ENCODE assay signal across 23 mouse cellular contexts in genomic region chr3:103309750-103310149, GRCm38 (mm10). TPM values are rescaled to one million over a fixed set of nuclear protein-coding genes. Genes with fewer than 3 reads are reported as not detected.
DNase-seq lines count a peak whose midpoint lies in the region; ATAC-seq and TF ChIP-seq lines count a peak whose summit lies in the region.
"Had no signal": no experiment of that assay in that cellular context is flagged by ENCODE, and none has a peak within 500 bp of the region (broad histone marks: within the 10 kb centered on the region; RNA-seq: fewer than 3 reads in every experiment).

No protein-coding gene starts in this region.

- H3K9ac ChIP-seq in liver, adult 2 months (ENCODE audit: low read depth, low read length): no peak overlapping the region
- no peak overlapping the region for H3K9ac ChIP-seq in liver, embryonic 12.5 days
- H3K9ac ChIP-seq: embryonic facial prominence, embryonic 12.5 days; forebrain, embryonic 13.5 days; forebrain, embryonic 15.5 days; forebrain, postnatal 0 days had no signal

- H3K9me3 ChIP-seq in liver, embryonic 12.5 days (replicated peaks): no peaks in the 10 kb centered on the region
- H3K9me3 ChIP-seq: embryonic facial prominence, embryonic 10.5 days; embryonic facial prominence, embryonic 12.5 days; forebrain, embryonic 13.5 days; forebrain, embryonic 15.5 days; G1E had no signal

- peaks cover 8% of the 10 kb centered on the region for H3K36me3 ChIP-seq in liver, adult 2 months (ENCODE audit: control insufficient read depth, insufficient read depth, low read length)
- H3K36me3 ChIP-seq in liver, embryonic 12.5 days: peaks cover 29% of the 10 kb centered on the region

- H3K4me3 ChIP-seq in liver, adult 2 months (ENCODE audit: insufficient read depth, low read depth, low read length): no peak overlapping the region
- no peak overlapping the region for H3K4me3 ChIP-seq in liver, embryonic 12.5 days
- H3K4me3 ChIP-seq: embryonic facial prominence, embryonic 10.5 days; embryonic facial prominence, embryonic 12.5 days; forebrain, embryonic 13.5 days; forebrain, embryonic 15.5 days had no signal

- peaks cover 7% of the 10 kb centered on the region; the same call in 1 of the 2 replicates for H3K79me2 ChIP-seq in liver, adult 2 months (ENCODE audit: control insufficient read depth, insufficient read depth, low read length)

- peaks cover 2% of the 10 kb centered on the region for H3K4me1 ChIP-seq in liver, adult 2 months (ENCODE audit: control insufficient read depth, insufficient read depth, low read length)
- 0 out of 2 replicates have a peak, but pooled peaks cover 5% of the 10 kb centered on the region for H3K4me1 ChIP-seq in liver, embryonic 12.5 days

- TF ChIP-seq POLR2A in liver, adult 2 months (IDR thresholded peaks at IDR 0.05; ENCODE audit: extremely low read depth, insufficient read depth, low read length): no peak

- DNase-seq in liver, adult 2 months (ENCODE audit: extremely low read depth, low read depth, low spot score): peak; percentile 44
- peak; percentile 52 for DNase-seq in R1 (ENCODE audit: low read depth, low spot score)
- DNase-seq in adrenal gland, postnatal 25 days: no peak
- no peak for DNase-seq in lung, postnatal 25 days (ENCODE audit: low spot score)
- DNase-seq: adrenal gland, adult 8-10 months; adrenal gland, postnatal 14 days; B cell, adult 2 months; cerebellum, adult 11-12 months; cerebellum, adult 2 months; cerebellum, adult 9-10 months; cerebellum, postnatal 10 days; cerebellum, postnatal 25 days; forebrain, postnatal 0 days had no signal

- no peak overlapping the region for H3K4me2 ChIP-seq in liver, embryonic 12.5 days
- H3K4me2 ChIP-seq: embryonic facial prominence, embryonic 12.5 days; forebrain, embryonic 13.5 days; forebrain, embryonic 15.5 days had no signal

- TF ChIP-seq CTCF in liver, adult 2 months (IDR thresholded peaks at IDR 0.05; ENCODE audit: low read depth, low read length): no peak

- 27% methylated on average over 1 of the region's 1 CpGs for WGBS in liver, adult 2 months
- 73% methylated on average over 1 of the region's 1 CpGs for WGBS in liver, embryonic 12.5 days (ENCODE audit: insufficient replicate concordance)

- H3K27ac ChIP-seq in liver, adult 2 months (replicated peaks; ENCODE audit: insufficient read depth, low read depth, low read length): no peak overlapping the region
- H3K27ac ChIP-seq in liver, embryonic 12.5 days: no peak overlapping the region
- H3K27ac ChIP-seq: embryonic facial prominence, embryonic 10.5 days; embryonic facial prominence, embryonic 12.5 days; forebrain, embryonic 13.5 days; forebrain, embryonic 15.5 days had no signal

- ATAC-seq in liver, embryonic 12.5 days: no peak
- ATAC-seq: activated CD4-positive, CD25-positive, alpha-beta regulatory T cell, adult 4 months; CD4-positive, CD25-positive, alpha-beta regulatory T cell, adult 4 months; forebrain, embryonic 13.5 days; forebrain, embryonic 15.5 days; forebrain, postnatal 0 days; Patski had no signal

- H3K27me3 ChIP-seq in liver, adult 2 months (ENCODE audit: control insufficient read depth, insufficient read depth, low read length): no peaks in the 10 kb centered on the region
- no peaks in the 10 kb centered on the region for H3K27me3 ChIP-seq in liver, embryonic 12.5 days (replicated peaks)
- H3K27me3 ChIP-seq: CH12.LX; embryonic facial prominence, embryonic 12.5 days; forebrain, embryonic 13.5 days; forebrain, embryonic 15.5 days; Patski had no signal

RNA-seq across cellular contexts. Expression of gene Trim33, which starts 30.7 kb away (rescaled TPM):
- total RNA-seq in liver, adult 2 months (2014; rRNA removed): 12.5 and 13.4 TPM in 2 replicates
- polyA plus RNA-seq in liver, adult 2 months (2012; rRNA removed): 3.2 and 4.2 TPM in 2 replicates
- polyA plus RNA-seq in liver, embryonic 12.5 days (2016; fragmentation: Nextera tagmentation; extraction: Ambion mirVana): 13.6 and 14.8 TPM in 2 replicates
- 54.5 and 55.0 TPM in 2 replicates for total RNA-seq in adrenal gland, postnatal 25 days (2021)

Comparison
In these comparisons a context has a peak if more than half of its experiments do, and no peak if none do; other contexts are left out.
1. DNase-seq: peak in liver, adult 2 months (single experiment) and R1 (single experiment); none in adrenal gland, postnatal 25 days (single experiment) and lung, postnatal 25 days (single experiment).